Mouse (Mus musculus) mouse trophoblast stem cell (cell line): Measurements from ENCODE around the gene Ubiad1.

Source experiments
- in situ Hi-C, 2 experiments: fragments of 300-500 bp; cut with MseI, MboI; formaldehyde crosslinking; loops; 2 replicates in 1 of 2; 3 replicates in 1 of 2; pipeline ENCODE4 v1.15.1; 2025

Gene Ubiad1

DNA sequence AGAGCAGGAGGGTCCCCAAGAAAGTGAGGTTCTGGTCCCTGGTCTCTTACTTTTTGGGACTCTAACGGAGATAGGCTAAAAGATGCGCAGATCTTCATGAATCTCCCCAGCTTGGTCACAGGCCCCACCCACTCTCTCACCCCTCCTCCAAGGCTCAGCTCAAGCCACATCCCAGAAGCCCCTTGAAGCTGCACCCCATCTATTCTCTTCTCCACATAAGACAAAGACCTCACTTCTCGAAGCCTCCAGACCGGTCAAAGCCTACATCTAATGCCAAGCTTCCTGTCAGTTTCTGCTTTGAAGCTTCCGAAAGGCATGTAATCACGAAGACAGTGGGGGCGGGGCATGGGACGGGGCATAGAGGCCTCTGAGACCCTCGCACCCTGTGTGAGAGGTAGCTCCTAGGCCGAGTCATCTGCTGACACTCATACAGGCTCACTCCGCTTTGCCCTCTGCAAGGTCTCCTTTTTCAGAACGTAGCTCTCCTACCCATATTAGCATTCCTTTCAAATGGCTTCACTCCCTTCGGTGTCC is 39.2 kb downstream of the Ubiad1 start:
- in situ Hi-C loops: no loop called here

DNA sequence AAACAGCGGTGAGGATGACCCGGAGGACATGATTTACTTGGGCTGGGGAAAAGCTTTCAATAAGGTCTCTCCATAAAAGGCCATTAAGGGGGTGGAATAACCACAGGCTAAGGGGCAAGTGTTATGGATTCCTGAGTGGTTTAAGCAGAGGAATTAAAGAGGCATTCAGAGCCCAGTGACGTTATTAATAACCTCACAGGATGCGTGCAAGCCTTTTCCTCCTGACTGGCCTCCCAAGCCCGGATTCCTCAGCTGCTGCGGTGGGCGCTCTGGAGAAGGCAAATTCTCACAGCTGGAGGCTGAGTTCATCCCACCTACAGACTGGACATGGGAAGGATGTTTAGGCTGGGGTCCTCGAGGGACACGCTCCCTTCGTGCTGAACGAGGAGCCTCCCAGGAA is 39.8 kb downstream of the Ubiad1 start:
- in situ Hi-C loops: no loop called here

- in situ Hi-C loops: no loop called here
Measured at GRCm38 (mm10) chr4:148403402-148403801, 41.2 kb downstream of the Ubiad1 start.

DNA sequence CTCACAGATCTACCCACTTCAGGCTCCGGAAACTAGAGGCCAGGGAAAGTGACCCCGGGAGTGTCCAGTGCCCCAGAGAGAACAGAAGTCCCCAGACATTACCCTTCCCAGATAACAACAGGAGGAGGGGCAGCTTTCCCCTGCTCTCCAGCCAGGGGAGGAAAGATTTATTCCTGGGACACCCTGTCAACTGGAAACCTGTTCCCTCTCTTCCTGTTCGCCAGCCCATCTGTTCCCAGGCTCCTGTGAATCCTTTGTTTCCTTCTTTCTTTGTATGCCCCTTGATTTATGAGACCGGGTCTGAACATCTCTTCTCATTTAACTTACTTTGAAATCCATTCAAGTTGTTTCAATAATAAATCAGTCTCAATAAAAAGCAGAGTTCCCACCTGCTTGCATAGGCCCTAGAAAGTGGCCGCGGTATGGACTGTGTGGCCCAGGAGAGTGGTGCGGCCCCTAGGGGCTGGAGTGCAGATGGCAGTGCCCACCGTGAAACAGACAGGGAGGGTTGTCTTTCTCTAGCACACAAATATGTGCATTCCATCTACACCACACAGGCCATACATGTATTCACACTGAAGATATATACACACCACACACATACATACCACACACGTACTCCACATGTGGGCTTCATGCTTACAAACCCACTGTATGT is 45.0 kb downstream of the Ubiad1 start:
- in situ Hi-C loops: no loop called here

GRCm38 (mm10) chr4:148397531-148398287 is 46.9 kb downstream of the Ubiad1 start:
- in situ Hi-C loops: no loop called here

- in situ Hi-C loops: no loop called here
Measured at GRCm38 (mm10) chr4:148397113-148397512, 47.5 kb downstream of the Ubiad1 start.

- in situ Hi-C loops: no loop called here
Measured at GRCm38 (mm10) chr4:148395875-148396274, 48.7 kb downstream of the Ubiad1 start.

GRCm38 (mm10) chr4:148395198-148395597 is 49.4 kb downstream of the Ubiad1 start:
- in situ Hi-C loops: no loop called here

GRCm38 (mm10) chr4:148391714-148392310 is 52.8 kb downstream of the Ubiad1 start:
- in situ Hi-C loops: no loop called here

- in situ Hi-C loops: no loop called here
Measured at GRCm38 (mm10) chr4:148389635-148390034, 54.9 kb downstream of the Ubiad1 start.

DNA sequence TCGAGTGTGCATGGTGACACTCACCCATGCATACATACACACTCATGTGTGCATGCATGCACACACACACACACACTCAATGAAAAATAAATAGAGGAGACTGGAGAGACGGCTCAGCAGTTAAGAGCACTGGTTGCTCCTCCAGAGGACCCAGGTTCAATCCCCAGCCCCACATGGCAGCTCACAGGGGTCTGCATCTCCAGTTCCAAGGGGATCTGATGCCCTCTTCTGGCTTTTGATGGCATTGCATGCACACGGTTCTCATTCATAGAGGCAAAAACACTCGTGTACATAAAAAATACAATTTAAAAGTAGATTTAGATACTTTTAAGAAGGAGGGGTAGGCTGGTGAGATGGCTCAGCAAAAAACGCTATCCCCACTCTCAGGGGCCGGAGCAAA is 55.5 kb downstream of the Ubiad1 start:
- in situ Hi-C loops: no loop called here

- in situ Hi-C loops: no loop called here
Measured at GRCm38 (mm10) chr4:148385269-148385668, 59.3 kb downstream of the Ubiad1 start.
